Comparison of ENCODE assay signal across 19 mouse cellular contexts in genomic region chr3:95233303-95233980, GRCm38 (mm10). TPM values are rescaled to one million over a fixed set of nuclear protein-coding genes. Genes with fewer than 3 reads are reported as not detected.
DNase-seq lines count a peak whose midpoint lies in the region; ATAC-seq and TF ChIP-seq lines count a peak whose summit lies in the region.
"Had no signal": no experiment of that assay in that cellular context is flagged by ENCODE, and none has a peak within 500 bp of the region (broad histone marks: within the 10 kb centered on the region; RNA-seq: fewer than 3 reads in every experiment).

No protein-coding gene starts in this region.

- DNase-seq in heart, postnatal 25 days (ENCODE audit: low spot score), result no peak
- no peak for DNase-seq in ES-E14 (ENCODE audit: low read depth, low spot score)
- DNase-seq in kidney, postnatal 0 days (ENCODE audit: low spot score), result no peak
- DNase-seq in left cerebral cortex, postnatal 4 days, result no peak
- no peak for DNase-seq in retina, postnatal 1 day
- DNase-seq: cerebellum, adult 2 months; heart, adult 2 months; thymus, postnatal 25 days had no signal

- peaks cover 44% of the 10 kb centered on the region for H3K36me3 ChIP-seq in heart, embryonic 16.5 days (ENCODE audit: control insufficient read depth, insufficient read depth)
- peaks cover 76% of the 10 kb centered on the region for H3K36me3 ChIP-seq in E14TG2a.4 (ENCODE audit: insufficient read depth, low read length)
- H3K36me3 ChIP-seq in ES-E14 (ENCODE audit: control insufficient read depth, insufficient read depth, low read length, poor library complexity, severe bottlenecking), result peaks cover 44% of the 10 kb centered on the region
- peaks cover 48% of the 10 kb centered on the region for H3K36me3 ChIP-seq in kidney, postnatal 0 days (ENCODE audit: insufficient read depth, low read length)

- WGBS in heart, embryonic 16.5 days, result 83% methylated on average over 16 of the region's 16 CpGs
- 63% methylated on average over 16 of the region's 16 CpGs for WGBS in kidney, postnatal 0 days

- no peak overlapping the region for H3K4me2 ChIP-seq in heart, embryonic 16.5 days (ENCODE audit: low read depth, low read length)
- H3K4me2 ChIP-seq in kidney, postnatal 0 days (ENCODE audit: low read length), result no peak overlapping the region
- H3K4me2 ChIP-seq: embryonic facial prominence, embryonic 12.5 days; limb, embryonic 12.5 days; midbrain, embryonic 13.5 days; stomach, embryonic 15.5 days had no signal

- H3K27ac ChIP-seq in heart, embryonic 16.5 days (ENCODE audit: low read length), result peak overlapping the region; percentile 54; the same call in 1 of the 2 replicates
- H3K27ac ChIP-seq in ES-E14 (ENCODE audit: insufficient read depth, low read depth, low read length, poor library complexity, severe bottlenecking), result 0 out of 2 replicates have a peak overlapping the region, but pooled peaks have one; percentile 31
- peak overlapping the region; percentile 97; the same call in 1 of the 2 replicates for H3K27ac ChIP-seq in kidney, postnatal 0 days
- H3K27ac ChIP-seq: embryonic facial prominence, embryonic 12.5 days; heart, adult 2 months; left cerebral cortex, adult 2 months; limb, embryonic 12.5 days; liver, embryonic 14.5 days; midbrain, embryonic 13.5 days; stomach, embryonic 15.5 days had no signal

- no peak overlapping the region for H3K9ac ChIP-seq in heart, embryonic 16.5 days (ENCODE audit: low read length)
- no peak overlapping the region for H3K9ac ChIP-seq in ES-E14 (ENCODE audit: insufficient read depth, low read depth, low read length, poor library complexity, severe bottlenecking)
- no peak overlapping the region for H3K9ac ChIP-seq in kidney, postnatal 0 days (ENCODE audit: low read depth, low read length)
- H3K9ac ChIP-seq: embryonic facial prominence, embryonic 12.5 days; limb, embryonic 12.5 days; liver, embryonic 14.5 days; midbrain, embryonic 13.5 days; stomach, embryonic 15.5 days had no signal

- no peaks in the 10 kb centered on the region for H3K9me3 ChIP-seq in heart, embryonic 16.5 days (replicated peaks; ENCODE audit: control insufficient read depth, low read length)
- H3K9me3 ChIP-seq in E14TG2a.4 (ENCODE audit: low read length) (no peaks in the 10 kb centered on the region), ES-E14 (ENCODE audit: control insufficient read depth, insufficient read depth, low read depth, low read length) (no peaks in the 10 kb centered on the region)
- no peaks in the 10 kb centered on the region for H3K9me3 ChIP-seq in kidney, postnatal 0 days (replicated peaks; ENCODE audit: low read length)
- H3K9me3 ChIP-seq: embryonic facial prominence, embryonic 12.5 days; limb, embryonic 12.5 days; midbrain, embryonic 13.5 days; stomach, embryonic 15.5 days had no signal

- in situ Hi-C loops in ES-E14 (cut with MboI; ENCODE audit: low sequenced_read_pairs in 2 of 2, unreplicated experiment in 2 of 2), result no loop called here

- peaks cover 22% of the 10 kb centered on the region for H3K4me1 ChIP-seq in heart, embryonic 16.5 days (ENCODE audit: control insufficient read depth, insufficient read depth, low read length)
- H3K4me1 ChIP-seq in E14TG2a.4 (replicated peaks; ENCODE audit: low read depth, low read length), result peaks cover 85% of the 10 kb centered on the region
- H3K4me1 ChIP-seq in ES-E14 (ENCODE audit: control insufficient read depth in 2 of 2, insufficient read depth in 2 of 2, low read length in 2 of 2, poor library complexity in 1 of 2), result peaks cover 19 to 48% of the 10 kb centered on the region in 2 experiments
- peaks cover 16% of the 10 kb centered on the region; the same call in 1 of the 2 replicates for H3K4me1 ChIP-seq in kidney, postnatal 0 days (replicated peaks; ENCODE audit: insufficient read depth, low read length)

- TF ChIP-seq CTCF in E14TG2a.4 (conservative IDR thresholded peaks at IDR 0.05; ENCODE audit: low read length), result no peak
- TF ChIP-seq CTCF in kidney, postnatal 0 days (IDR thresholded peaks at IDR 0.05; ENCODE audit: low read depth), result no peak

- ATAC-seq in heart, embryonic 16.5 days (replicated peaks; ENCODE audit: extremely low read depth, insufficient read depth, low FRiP score), result no peak
- ATAC-seq in kidney, postnatal 0 days (replicated peaks; ENCODE audit: low FRiP score, low read depth), result no peak
- ATAC-seq: forebrain, embryonic 16.5 days; midbrain, embryonic 13.5 days had no signal

- no peaks in the 10 kb centered on the region for H3K27me3 ChIP-seq in heart, embryonic 16.5 days (ENCODE audit: control insufficient read depth, insufficient read depth, low read length)
- H3K27me3 ChIP-seq in E14TG2a.4 (ENCODE audit: insufficient read depth, low read length), result no peaks in the 10 kb centered on the region
- no peaks in the 10 kb centered on the region for H3K27me3 ChIP-seq in kidney, postnatal 0 days (ENCODE audit: insufficient read depth, low read length)
- H3K27me3 ChIP-seq: embryonic facial prominence, embryonic 12.5 days; limb, embryonic 12.5 days; midbrain, embryonic 13.5 days; stomach, embryonic 15.5 days had no signal

- H3K4me3 ChIP-seq in heart, embryonic 16.5 days (ENCODE audit: low read length), result no peak overlapping the region
- H3K4me3 ChIP-seq in E14TG2a.4 (replicated peaks; ENCODE audit: low read length) (peak overlapping the region; percentile 92; the same call in 1 of the 2 replicates), ES-E14 (ENCODE audit: insufficient read depth in 1 of 2, low read depth in 1 of 2, low read length in 2 of 2, poor library complexity in 1 of 2, severe bottlenecking in 1 of 2) (no peak overlapping the region)
- H3K4me3 ChIP-seq in kidney, postnatal 0 days (replicated peaks; ENCODE audit: low read depth, low read length), result no peak overlapping the region
- H3K4me3 ChIP-seq: embryonic facial prominence, embryonic 12.5 days; heart, adult 2 months; left cerebral cortex, adult 2 months; limb, embryonic 12.5 days; midbrain, embryonic 13.5 days; stomach, embryonic 15.5 days had no signal

- intact Hi-C loops in heart, postnatal 25 days (cut with DNase I), result no loop called here
- intact Hi-C loops in left cerebral cortex, postnatal 4 days (cut with DNase I), result no loop called here

TF ChIP-seq in ES-E14, 5 proteins besides CTCF, POLR2A, EP300 and RAD21:
- TF ChIP-seq ZC3H11A (IDR thresholded peaks at IDR 0.05; ENCODE audit: borderline replicate concordance, low read depth, low read length) (no peak), HCFC1 (IDR thresholded peaks at IDR 0.05; ENCODE audit: borderline replicate concordance, insufficient read depth, low read length) (no peak), CHD2 (IDR thresholded peaks at IDR 0.05; ENCODE audit: low read depth, low read length) (no peak), ZNF384 (IDR thresholded peaks at IDR 0.05; ENCODE audit: low read depth, low read length) (no peak), MAFK (IDR thresholded peaks at IDR 0.05; ENCODE audit: insufficient read depth, low read depth, low read length) (no peak)

RNA-seq across cellular contexts. Expression of gene Mllt11, which starts 1.5 kb away (rescaled TPM):
- 9.8 and 11.5 TPM in 2 replicates for polyA plus RNA-seq in heart, embryonic 16.5 days (2015; fragmentation: Nextera tagmentation; extraction: Ambion mirVana)
- total RNA-seq in heart, postnatal 25 days (2021), result 1 to 10 TPM; 6.6 to 7.5 TPM
- 5.3 and 10.1 TPM in 2 replicates for total RNA-seq in ES-E14 (2012; rRNA removed)
- 11.2 and 11.8 TPM in 2 replicates for polyA plus RNA-seq in kidney, postnatal 0 days (2015; fragmentation: Nextera tagmentation; extraction: Ambion mirVana)
- 100 to 1,000 TPM; 668 to 674 TPM for total RNA-seq in left cerebral cortex, postnatal 4 days (2021)

RNA-seq across cellular contexts. Expression of gene Cdc42se1, which starts 4.9 kb away (rescaled TPM):
- polyA plus RNA-seq in heart, embryonic 16.5 days (2015; fragmentation: Nextera tagmentation; extraction: Ambion mirVana), result 57.8 and 59.3 TPM in 2 replicates
- 10 to 100 TPM; 19.9 to 26.0 TPM for total RNA-seq in heart, postnatal 25 days (2021)
- 43.2 and 51.4 TPM in 2 replicates for total RNA-seq in ES-E14 (2012; rRNA removed)
- polyA plus RNA-seq in kidney, postnatal 0 days (2015; fragmentation: Nextera tagmentation; extraction: Ambion mirVana), result 98.5 and 102 TPM in 2 replicates
- 10 to 100 TPM; 62.1 to 62.4 TPM for total RNA-seq in left cerebral cortex, postnatal 4 days (2021)

RNA-seq across cellular contexts. Expression of gene Gm128, which starts 8.0 kb away (rescaled TPM):
- 0.50 and 0.51 TPM in 2 replicates for polyA plus RNA-seq in heart, embryonic 16.5 days (2015; fragmentation: Nextera tagmentation; extraction: Ambion mirVana)
- not detected for total RNA-seq in heart, postnatal 25 days (2021)
- 2.0 and 3.0 TPM in 2 replicates for total RNA-seq in ES-E14 (2012; rRNA removed)
- polyA plus RNA-seq in kidney, postnatal 0 days (2015; fragmentation: Nextera tagmentation; extraction: Ambion mirVana), result 1.2 and 1.3 TPM in 2 replicates
- total RNA-seq in left cerebral cortex, postnatal 4 days (2021), result not detected
- total RNA-seq: adrenal gland, postnatal 14 days; heart, adult 2 months had no signal
- polyA plus RNA-seq: forebrain, embryonic 16.5 days; hindbrain, embryonic 11.5 days had no signal

RNA-seq across cellular contexts. Expression of gene Gabpb2, which starts 15.7 kb away (rescaled TPM):
- polyA plus RNA-seq in heart, embryonic 16.5 days (2015; fragmentation: Nextera tagmentation; extraction: Ambion mirVana), result 6.3 and 6.6 TPM in 2 replicates
- total RNA-seq in heart, postnatal 25 days (2021), result 10 to 100 TPM; 12.7 to 14.1 TPM
- 28.7 and 30.7 TPM in 2 replicates for total RNA-seq in ES-E14 (2012; rRNA removed)
- polyA plus RNA-seq in kidney, postnatal 0 days (2015; fragmentation: Nextera tagmentation; extraction: Ambion mirVana), result 4.5 and 5.4 TPM in 2 replicates
- total RNA-seq in left cerebral cortex, postnatal 4 days (2021), result 1 to 10 TPM; 9.0 TPM

RNA-seq across cellular contexts. Expression of gene Bnipl, which starts 17.6 kb away (rescaled TPM):
- polyA plus RNA-seq in heart, embryonic 16.5 days (2015; fragmentation: Nextera tagmentation; extraction: Ambion mirVana), result 0.22 and 0.37 TPM in 2 replicates
- total RNA-seq in heart, postnatal 25 days (2021), result not detected
- total RNA-seq in ES-E14 (2012; rRNA removed), result 6.7 and 16.0 TPM in 2 replicates
- polyA plus RNA-seq in kidney, postnatal 0 days (2015; fragmentation: Nextera tagmentation; extraction: Ambion mirVana), result 0.82 and 1.6 TPM in 2 replicates
- under 1 TPM; 0.36 to 0.74 TPM for total RNA-seq in left cerebral cortex, postnatal 4 days (2021)
- total RNA-seq: heart, adult 2 months had no signal

Comparison
In these comparisons a context has a peak if more than half of its experiments do, and no peak if none do; other contexts are left out.
1. H3K27ac ChIP-seq: peak in every context shown above with its lines; median percentile 97 in kidney, postnatal 0 days; 54 in heart, embryonic 16.5 days; 31 in ES-E14.
2. RNA of gene Mllt11, which starts 1.5 kb away (total RNA-seq): 668 to 674 TPM in left cerebral cortex, postnatal 4 days; 5.3 to 10.1 TPM in ES-E14 and 6.6 to 7.5 TPM in heart, postnatal 25 days; every median in the first group is over 10 times any median in the second.